Mouse (Mus musculus) spleen, adult 2 months (tissue): Measurements from ENCODE around the gene Caap1. TPM values are rescaled to one million over a fixed set of nuclear protein-coding genes. Genes with fewer than 3 reads are reported as not detected.

ENCODE experiments used
- DNase-seq, 2 experiments: peaks; one replicate each; pipeline versions ENCODE4 v3.0.0 to v3.0.0-alpha.2; 2012 to 2021; ENCODE audit warnings: low spot score in 2 of 2, low read depth in 1 of 2
- H3K27ac ChIP-seq: fragments of 200-500 bp; 2 replicates; pipeline ENCODE4 v1.5.1; 2012; ENCODE audit warnings: low read length, inconsistent platforms; ENCODE audit not compliant: insufficient read depth
- H3K27me3 ChIP-seq: fragments of 200-500 bp; 2 replicates; pipeline ENCODE4 v1.6.1; 2012; ENCODE audit warnings: mild to moderate bottlenecking, moderate library complexity, low read length, inconsistent platforms; ENCODE audit not compliant: control insufficient read depth, insufficient read depth
- H3K36me3 ChIP-seq: fragments of 200-500 bp; 2 replicates; pipeline ENCODE4 v1.6.1; 2012; ENCODE audit warnings: mild to moderate bottlenecking, low read length, inconsistent platforms; ENCODE audit not compliant: control insufficient read depth, insufficient read depth
- H3K4me1 ChIP-seq: fragments of 200-500 bp; 2 replicates; pipeline ENCODE4 v1.6.1; 2011; ENCODE audit warnings: inconsistent platforms; ENCODE audit not compliant: control insufficient read depth, insufficient read depth, insufficient read length
- H3K4me3 ChIP-seq: fragments of 200-500 bp; 2 replicates; pipeline ENCODE4 v1.5.1; 2011; ENCODE audit warnings: mild to moderate bottlenecking, inconsistent platforms; ENCODE audit not compliant: insufficient read depth, insufficient read length; ENCODE audit errors: extremely low read depth
- CTCF ChIP-seq: fragments of 200-500 bp; IDR thresholded peaks from 2 replicates; pipeline ENCODE4 v1.5.1; 2011; ENCODE audit warnings: mild to moderate bottlenecking, inconsistent platforms; ENCODE audit not compliant: insufficient read depth, insufficient read length, insufficient replicate concordance; ENCODE audit errors: extremely low read depth
- POLR2A ChIP-seq: fragments of 200-500 bp; IDR thresholded peaks from 2 replicates; pipeline ENCODE4 v1.6.1; 2011; ENCODE audit warnings: low read depth, low read length, inconsistent platforms
- WGBS: fragments of 180-500 bp; shearing (Covaris S2); methylation state at CpG from one replicate; pipeline ENCODE4 v1.1.7; 2018; 5-methylcytosine and 5-hydroxymethylcytosine counted together
- polyA plus RNA-seq: library from polyadenylated mRNA; depleted of rRNA; stranded (reverse); fragments of >200 nt; gene quantifications from 2 replicates; pipeline ENCODE4 v1.2.3, GENCODE M21; 2012

Caap1 gene
- polyA plus RNA-seq, 1 experiment: 4.2 TPM

GRCm38 (mm10) chr4:94557145-94557544 lies 549 bp upstream of the Caap1 start:
- no peak for TF ChIP-seq POLR2A
- no peak for TF ChIP-seq CTCF
- DNase-seq: no peak
- Histone ChIP-seq H3K27me3 (no peaks in the 10 kb centered on the region), H3K27ac (no peak overlapping the region), H3K36me3 (no peaks in the 10 kb centered on the region), H3K4me3 (no peak overlapping the region), H3K4me1 (peaks cover 2% of the 10 kb centered on the region; the same call in 1 of the 2 replicates)
- WGBS: 78% methylated on average over 7 of the region's 7 CpGs

DNA sequence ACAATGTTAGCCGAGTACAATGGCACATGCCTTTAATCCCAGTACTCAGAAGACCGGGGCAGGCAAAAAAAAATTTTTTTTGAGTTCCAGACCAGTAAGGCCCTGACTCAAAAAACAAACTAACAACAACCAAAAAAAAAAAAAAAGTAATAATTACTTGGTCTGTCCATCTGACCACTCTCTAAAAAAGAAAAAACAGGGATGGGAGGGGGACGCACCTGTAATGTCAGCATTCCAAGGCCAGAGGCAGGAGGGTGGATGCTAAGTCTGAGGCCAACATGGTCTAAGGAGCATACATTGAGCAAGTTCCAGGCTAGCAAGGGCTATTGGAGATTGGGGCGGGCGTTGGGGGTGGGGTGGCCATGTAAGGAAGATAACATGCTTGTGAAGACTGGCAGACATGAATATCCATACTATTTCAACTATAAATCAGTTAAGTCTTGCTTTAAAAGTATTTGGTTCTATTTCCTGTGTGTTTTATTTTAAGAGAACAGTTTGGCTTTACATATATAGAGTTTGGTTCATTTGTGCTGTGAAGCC lies 1.6 kb downstream of the Caap1 start:
- H3K27me3 ChIP-seq: no peaks in the 10 kb centered on the region
- H3K27ac ChIP-seq: no peak overlapping the region
- no peak for DNase-seq
- H3K4me1 ChIP-seq: peaks cover 2% of the 10 kb centered on the region; the same call in 1 of the 2 replicates
- peaks cover 2% of the 10 kb centered on the region; the same call in 1 of the 2 replicates for H3K36me3 ChIP-seq
- TF ChIP-seq CTCF (no peak), POLR2A (no peak)
- H3K4me3 ChIP-seq: no peak overlapping the region
- WGBS: 92% methylated on average over 5 of the region's 5 CpGs

- Histone ChIP-seq H3K4me1 (no peaks in the 10 kb centered on the region), H3K4me3 (no peak overlapping the region), H3K27ac (no peak overlapping the region), H3K27me3 (no peaks in the 10 kb centered on the region), H3K36me3 (peaks cover 3% of the 10 kb centered on the region)
- TF ChIP-seq POLR2A (no peak), CTCF (no peak)
- WGBS: 92% methylated on average over 7 of the region's 7 CpGs
- DNase-seq: no peak
Measured at GRCm38 (mm10) chr4:94544321-94544720, 12.3 kb downstream of the Caap1 start.

- TF ChIP-seq POLR2A: no peak
- TF ChIP-seq CTCF: no peak
- WGBS: 95% methylated on average over 4 of the region's 4 CpGs
Measured at GRCm38 (mm10) chr4:94543041-94543440, 13.6 kb downstream of the Caap1 start.

DNA sequence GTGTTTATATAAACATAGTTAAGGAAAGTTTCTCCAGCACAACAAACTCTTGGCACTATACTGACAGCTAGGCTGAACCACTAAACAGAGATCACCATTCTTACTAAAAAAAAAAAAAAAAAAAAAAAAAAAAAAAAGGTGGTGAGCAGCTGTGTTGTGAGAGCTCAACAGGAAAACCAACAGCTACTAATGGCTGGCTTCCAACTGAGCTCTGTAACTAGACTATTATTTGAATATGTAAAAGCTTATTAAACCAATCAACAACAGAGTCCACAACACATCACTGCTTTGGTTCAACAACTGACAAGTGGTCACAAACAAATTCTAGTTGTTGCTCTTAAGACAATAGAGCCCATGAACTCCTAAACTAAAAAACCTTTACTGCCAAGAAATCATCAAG lies 23.4 kb downstream of the Caap1 start:
- Histone ChIP-seq H3K27me3 (no peaks in the 10 kb centered on the region), H3K4me3 (no peak overlapping the region), H3K36me3 (peaks cover 3% of the 10 kb centered on the region; the same call in 1 of the 2 replicates), H3K4me1 (no peaks in the 10 kb centered on the region), H3K27ac (no peak overlapping the region)
- TF ChIP-seq CTCF (no peak), POLR2A (no peak)
- DNase-seq: no peak

More at GRCm38 (mm10) chr4:94543041-94543440, 13.6 kb downstream of the Caap1 start:
- H3K27ac ChIP-seq: no peak overlapping the region
- H3K36me3 ChIP-seq: peaks cover 3% of the 10 kb centered on the region
- no peaks in the 10 kb centered on the region for H3K27me3 ChIP-seq
- DNase-seq: no peak
- no peaks in the 10 kb centered on the region for H3K4me1 ChIP-seq
- H3K4me3 ChIP-seq: no peak overlapping the region

GRCm38 (mm10) chr4:94529448-94529847 lies 27.1 kb downstream of the Caap1 start:
- 0 out of 2 replicates have a peak, but pooled peaks cover 1% of the 10 kb centered on the region for H3K36me3 ChIP-seq
- no peak for DNase-seq
- no peak overlapping the region for H3K4me3 ChIP-seq
- no peaks in the 10 kb centered on the region for H3K27me3 ChIP-seq
- TF ChIP-seq CTCF (no peak), POLR2A (no peak)
- WGBS: 97% methylated on average over 1 of the region's 1 CpGs
- no peak overlapping the region for H3K27ac ChIP-seq
- H3K4me1 ChIP-seq: no peaks in the 10 kb centered on the region

GRCm38 (mm10) chr4:94523321-94523720 lies 33.3 kb downstream of the Caap1 start:
- H3K4me1 ChIP-seq: peaks cover 2% of the 10 kb centered on the region; the same call in 1 of the 2 replicates
- TF ChIP-seq POLR2A (no peak), CTCF (no peak)
- no peak overlapping the region for H3K27ac ChIP-seq
- H3K4me3 ChIP-seq: no peak overlapping the region
- no peaks in the 10 kb centered on the region; the same call in 1 of the 2 replicates for H3K36me3 ChIP-seq
- H3K27me3 ChIP-seq: no peaks in the 10 kb centered on the region
- DNase-seq: no peak
